Mouse (Mus musculus) stomach, postnatal 0 days (tissue): Measurements from ENCODE around the gene Rbm28.

Source experiments
- CTCF ChIP-seq: IDR thresholded peaks from 2 replicates; pipeline ENCODE4 v1.5.1; 2016; ENCODE audit warnings: antibody characterized with exemption, low read depth, mild to moderate bottlenecking, moderate library complexity
- EP300 ChIP-seq: optimal IDR thresholded peaks from 2 replicates; pipeline ENCODE3; 2016; ENCODE audit warnings: antibody characterized with exemption

DNA sequence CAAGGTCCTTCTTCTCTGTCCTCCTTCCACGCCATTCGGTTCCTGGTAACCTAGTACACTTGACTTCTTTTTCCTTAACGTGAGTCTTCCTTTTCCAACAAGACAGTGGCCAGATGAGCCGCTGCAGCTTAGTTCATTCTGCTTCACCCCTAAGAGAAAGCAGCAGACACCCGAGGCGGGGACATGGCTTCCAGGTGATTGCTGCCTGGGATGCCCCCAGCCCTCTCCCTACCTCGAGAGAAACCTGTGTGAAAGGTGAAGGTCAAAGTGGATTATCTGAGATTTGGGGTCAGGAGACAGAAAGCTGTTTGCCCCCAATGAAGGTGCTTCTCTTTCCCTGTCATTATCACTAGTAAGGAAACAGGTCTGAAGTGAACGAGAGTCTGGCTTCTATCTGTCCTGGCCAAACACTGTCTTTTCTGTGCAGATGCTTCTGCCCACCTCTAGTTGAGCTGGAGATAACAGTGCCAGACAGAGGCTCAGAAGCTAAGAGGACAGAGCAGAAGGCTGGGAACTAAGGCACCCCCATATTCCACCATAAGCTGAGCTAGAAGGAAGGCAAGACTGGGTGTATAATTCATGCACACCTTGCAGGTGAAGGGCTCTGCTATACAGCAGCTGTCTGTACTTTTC is 34.5 kb upstream of the Rbm28 start:
- TF ChIP-seq CTCF (no peak), EP300 (no peak)
